Mouse (Mus musculus): ENCODE data around the gene Eva1c. TPM values are rescaled to one million over a fixed set of nuclear protein-coding genes. Genes with fewer than 3 reads are reported as not detected.

Eva1c gene
- polyA plus RNA-seq, 1 experiment from 2014 or later, result 0.82 TPM

GRCm38 (mm10) chr16:90832495-90832894, 6.0 kb downstream of the Eva1c start:
- Histone ChIP-seq H3K4me2 (replicated peaks; ENCODE audit: low read depth, low read length) (no peak overlapping the region), H3K36me3 (ENCODE audit: insufficient read depth, low read length) (no peaks in the 10 kb centered on the region), H3K4me1 (ENCODE audit: insufficient read depth, low read length) (peaks cover 14% of the 10 kb centered on the region; the same call in 1 of the 2 replicates), H3K9ac (replicated peaks; ENCODE audit: low read length) (no peak overlapping the region), H3K9me3 (ENCODE audit: low read length) (no peaks in the 10 kb centered on the region), H3K27ac (ENCODE audit: low read length) (no peak overlapping the region), H3K4me3 (ENCODE audit: low read length) (no peak overlapping the region), H3K27me3 (ENCODE audit: insufficient read depth, low read length) (peaks cover 35% of the 10 kb centered on the region)
- ATAC-seq (ENCODE audit: low FRiP score, low TSS enrichment), result no peak
- 57% methylated on average over 6 of the region's 6 CpGs for WGBS

DNA sequence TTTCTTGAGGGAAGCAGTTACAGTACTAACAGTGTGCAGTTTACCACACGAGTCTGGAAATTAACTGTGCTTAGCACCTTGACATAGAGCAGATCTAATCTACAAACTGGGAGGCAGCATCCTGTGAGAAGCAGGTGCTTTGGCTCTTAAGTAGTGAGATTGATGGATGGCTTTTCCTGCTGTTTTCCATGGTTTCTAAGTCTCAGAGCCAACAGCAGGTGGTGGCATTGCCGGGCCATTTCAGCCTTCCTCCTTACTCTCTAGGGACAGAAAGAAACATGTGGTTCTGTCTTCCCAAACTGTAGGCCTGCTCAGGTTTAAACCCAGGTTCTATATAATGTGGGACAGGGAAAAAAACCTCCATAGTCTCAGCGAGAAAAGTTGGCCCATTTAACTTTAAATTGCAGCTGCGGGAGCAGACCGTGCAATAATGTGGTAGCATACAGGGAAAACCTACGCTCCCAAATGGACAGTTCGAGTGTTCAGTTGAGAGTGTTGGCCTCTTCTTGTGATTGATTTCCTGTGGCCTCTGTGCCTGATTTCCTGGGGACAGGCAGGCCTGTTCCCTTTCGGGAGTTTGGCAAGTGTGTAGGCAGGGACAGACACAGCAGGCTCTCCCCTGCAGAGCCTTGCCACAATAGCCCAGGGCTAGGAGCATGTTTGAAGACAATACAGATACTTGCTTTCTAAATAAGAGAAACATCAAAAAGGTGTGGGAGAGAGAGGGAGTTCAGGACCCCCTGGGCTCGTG, 6.7 kb downstream of the Eva1c start:
- no peak overlapping the region for H3K4me2 ChIP-seq (replicated peaks; ENCODE audit: low read depth, low read length)
- WGBS, result 34% methylated on average over 9 of the region's 9 CpGs
- no peak overlapping the region for H3K9ac ChIP-seq (replicated peaks; ENCODE audit: low read length)

GRCm38 (mm10) chr16:90837431-90837830, 10.9 kb downstream of the Eva1c start:
- Histone ChIP-seq H3K36me3 (ENCODE audit: insufficient read depth, low read length) (no peaks in the 10 kb centered on the region), H3K4me2 (replicated peaks; ENCODE audit: low read depth, low read length) (no peak overlapping the region), H3K9ac (replicated peaks; ENCODE audit: low read length) (no peak overlapping the region), H3K4me3 (ENCODE audit: low read length) (no peak overlapping the region), H3K27ac (ENCODE audit: low read length) (no peak overlapping the region), H3K4me1 (ENCODE audit: insufficient read depth, low read length) (no peaks in the 10 kb centered on the region), H3K9me3 (ENCODE audit: low read length) (no peaks in the 10 kb centered on the region), H3K27me3 (ENCODE audit: insufficient read depth, low read length) (peaks cover 5% of the 10 kb centered on the region; the same call in 1 of the 2 replicates)
- ATAC-seq (ENCODE audit: low FRiP score, low TSS enrichment), result no peak
- 69% methylated on average over 8 of the region's 8 CpGs for WGBS

More for the DNA sequence above, 6.7 kb downstream of the Eva1c start:
- Histone ChIP-seq H3K27me3 (ENCODE audit: insufficient read depth, low read length) (peaks cover 35% of the 10 kb centered on the region), H3K9me3 (ENCODE audit: low read length) (no peaks in the 10 kb centered on the region), H3K4me1 (ENCODE audit: insufficient read depth, low read length) (peaks cover 14% of the 10 kb centered on the region; the same call in 1 of the 2 replicates), H3K4me3 (ENCODE audit: low read length) (no peak overlapping the region), H3K27ac (ENCODE audit: low read length) (no peak overlapping the region), H3K36me3 (ENCODE audit: insufficient read depth, low read length) (no peaks in the 10 kb centered on the region)
- ATAC-seq (ENCODE audit: low FRiP score, low TSS enrichment), result no peak

GRCm38 (mm10) chr16:90842164-90842563, 15.6 kb downstream of the Eva1c start:
- no peak overlapping the region for H3K4me2 ChIP-seq (replicated peaks; ENCODE audit: low read depth, low read length)
- ATAC-seq (ENCODE audit: low FRiP score, low TSS enrichment), result no peak
- no peaks in the 10 kb centered on the region for H3K36me3 ChIP-seq (ENCODE audit: insufficient read depth, low read length)
- WGBS, result 55% methylated on average over 9 of the region's 9 CpGs
- no peaks in the 10 kb centered on the region for H3K9me3 ChIP-seq (ENCODE audit: low read length)
- no peak overlapping the region for H3K9ac ChIP-seq (replicated peaks; ENCODE audit: low read length)
- H3K27me3 ChIP-seq (ENCODE audit: insufficient read depth, low read length), result no peaks in the 10 kb centered on the region
- no peak overlapping the region for H3K27ac ChIP-seq (ENCODE audit: low read length)
- H3K4me3 ChIP-seq (ENCODE audit: low read length), result no peak overlapping the region
- peaks cover 12% of the 10 kb centered on the region; the same call in 1 of the 2 replicates for H3K4me1 ChIP-seq (ENCODE audit: insufficient read depth, low read length)

DNA sequence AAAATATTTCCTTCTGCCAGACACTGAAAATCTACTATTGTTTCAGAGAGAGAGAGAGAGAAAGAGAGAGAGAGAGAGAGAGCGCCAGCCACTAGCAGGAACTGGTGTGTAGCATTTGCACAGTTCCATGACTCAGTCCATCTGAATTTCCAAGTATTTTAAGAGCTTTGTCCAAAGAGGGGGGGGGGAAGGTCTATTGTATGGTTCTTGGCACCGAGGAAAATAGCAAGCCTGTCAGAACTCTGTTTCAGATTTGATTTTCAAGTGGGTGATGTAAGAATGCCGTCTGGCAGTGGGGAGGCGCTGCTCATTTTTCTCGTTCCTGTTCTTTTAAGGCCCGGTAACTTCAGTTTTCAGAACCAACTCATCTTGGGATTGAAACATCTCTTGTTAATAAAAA, 18.5 kb downstream of the Eva1c start:
- no peak overlapping the region for H3K4me2 ChIP-seq (replicated peaks; ENCODE audit: low read depth, low read length)
- 74% methylated on average over 6 of the region's 6 CpGs for WGBS
- H3K9ac ChIP-seq (replicated peaks; ENCODE audit: low read length), result no peak overlapping the region
- H3K4me1 ChIP-seq (ENCODE audit: insufficient read depth, low read length), result peaks cover 12% of the 10 kb centered on the region
- no peak for ATAC-seq (ENCODE audit: low FRiP score, low TSS enrichment)
- no peaks in the 10 kb centered on the region for H3K27me3 ChIP-seq (ENCODE audit: insufficient read depth, low read length)
- no peaks in the 10 kb centered on the region for H3K9me3 ChIP-seq (ENCODE audit: low read length)
- no peak overlapping the region for H3K4me3 ChIP-seq (ENCODE audit: low read length)
- no peaks in the 10 kb centered on the region for H3K36me3 ChIP-seq (ENCODE audit: insufficient read depth, low read length)
- H3K27ac ChIP-seq (ENCODE audit: low read length), result no peak overlapping the region

GRCm38 (mm10) chr16:90845591-90845990, 19.1 kb downstream of the Eva1c start:
- no peaks in the 10 kb centered on the region for H3K9me3 ChIP-seq (ENCODE audit: low read length)
- ATAC-seq (ENCODE audit: low FRiP score, low TSS enrichment), result no peak
- no peaks in the 10 kb centered on the region for H3K27me3 ChIP-seq (ENCODE audit: insufficient read depth, low read length)
- H3K9ac ChIP-seq (replicated peaks; ENCODE audit: low read length), result no peak overlapping the region
- WGBS, result 56% methylated on average over 13 of the region's 13 CpGs
- no peak overlapping the region for H3K4me2 ChIP-seq (replicated peaks; ENCODE audit: low read depth, low read length)
- no peaks in the 10 kb centered on the region for H3K36me3 ChIP-seq (ENCODE audit: insufficient read depth, low read length)
- H3K4me1 ChIP-seq (ENCODE audit: insufficient read depth, low read length), result peaks cover 12% of the 10 kb centered on the region
- no peak overlapping the region for H3K4me3 ChIP-seq (ENCODE audit: low read length)
- no peak overlapping the region for H3K27ac ChIP-seq (ENCODE audit: low read length)

- ATAC-seq (ENCODE audit: low FRiP score, low TSS enrichment), result peak; percentile 13
- H3K4me3 ChIP-seq (ENCODE audit: low read length), result no peak overlapping the region
- no peaks in the 10 kb centered on the region for H3K36me3 ChIP-seq (ENCODE audit: insufficient read depth, low read length)
- H3K4me2 ChIP-seq (replicated peaks; ENCODE audit: low read depth, low read length), result no peak overlapping the region
- H3K9ac ChIP-seq (replicated peaks; ENCODE audit: low read length), result no peak overlapping the region
- 66% methylated on average over 7 of the region's 7 CpGs for WGBS
- H3K27me3 ChIP-seq (ENCODE audit: insufficient read depth, low read length), result no peaks in the 10 kb centered on the region
- no peak overlapping the region for H3K27ac ChIP-seq (ENCODE audit: low read length)
- no peaks in the 10 kb centered on the region for H3K9me3 ChIP-seq (ENCODE audit: low read length)
- peaks cover 8% of the 10 kb centered on the region for H3K4me1 ChIP-seq (ENCODE audit: insufficient read depth, low read length)
These were observed 22.2 kb downstream of the Eva1c start for GRCm38 (mm10) chr16:90848697-90849096.

DNA sequence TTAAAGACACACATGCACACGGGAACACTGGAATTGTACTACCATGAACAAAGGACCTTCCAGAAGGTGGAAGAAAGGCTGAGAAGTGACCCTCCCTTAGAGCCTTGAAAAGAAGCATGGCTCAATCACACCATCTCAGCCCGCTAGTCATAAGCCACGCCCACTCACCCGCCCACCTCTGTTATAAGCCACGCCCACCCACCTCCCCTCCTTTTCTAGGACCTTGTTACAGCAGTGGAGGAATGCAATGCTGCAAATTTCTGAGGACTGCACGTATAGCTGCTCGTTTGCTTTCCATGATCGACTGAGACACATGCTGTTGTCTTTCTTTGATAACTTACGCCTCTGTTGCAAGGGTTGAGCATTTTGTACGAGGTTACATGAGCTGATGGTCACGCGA, 22.7 kb downstream of the Eva1c start:
- 0 out of 2 replicates have a peak, but pooled peaks have one; percentile 16 for ATAC-seq (ENCODE audit: low FRiP score, low TSS enrichment)
- H3K27me3 ChIP-seq (ENCODE audit: insufficient read depth, low read length), result no peaks in the 10 kb centered on the region
- 50% methylated on average over 12 of the region's 12 CpGs for WGBS

DNA sequence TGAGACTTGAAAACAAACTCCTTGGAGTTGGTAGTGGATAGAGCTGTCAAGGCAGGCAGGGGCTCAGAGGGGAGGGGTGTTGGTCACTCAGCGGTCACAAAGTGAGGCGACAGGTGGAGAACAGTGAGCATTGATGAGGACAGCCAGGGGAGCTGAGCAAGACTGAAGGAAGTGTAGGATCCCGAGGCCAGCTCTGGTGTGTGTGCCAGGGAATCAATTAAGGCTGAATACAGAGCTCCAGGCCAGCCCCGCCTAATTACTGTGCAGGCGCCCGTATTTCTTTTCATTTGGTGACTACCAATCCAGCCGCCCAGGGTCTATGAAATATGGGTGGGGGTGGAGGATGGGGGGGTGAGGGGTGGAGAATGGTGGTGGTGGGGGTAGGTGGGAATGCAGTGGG, 24.4 kb downstream of the Eva1c start:
- 55% methylated on average over 7 of the region's 7 CpGs for WGBS
- H3K36me3 ChIP-seq (ENCODE audit: insufficient read depth, low read length), result no peaks in the 10 kb centered on the region

More for the DNA sequence above, 22.7 kb downstream of the Eva1c start:
- H3K9me3 ChIP-seq (ENCODE audit: low read length), result no peaks in the 10 kb centered on the region
- no peak overlapping the region for H3K4me2 ChIP-seq (replicated peaks; ENCODE audit: low read depth, low read length)
- H3K27ac ChIP-seq (ENCODE audit: low read length), result no peak overlapping the region
- H3K4me1 ChIP-seq (ENCODE audit: insufficient read depth, low read length), result peaks cover 8% of the 10 kb centered on the region
- H3K4me3 ChIP-seq (ENCODE audit: low read length), result no peak overlapping the region
- H3K36me3 ChIP-seq (ENCODE audit: insufficient read depth, low read length), result no peaks in the 10 kb centered on the region
- H3K9ac ChIP-seq (replicated peaks; ENCODE audit: low read length), result no peak overlapping the region

GRCm38 (mm10) chr16:90851621-90852334, 25.3 kb downstream of the Eva1c start:
- Histone ChIP-seq H3K36me3 (ENCODE audit: insufficient read depth, low read length) (no peaks in the 10 kb centered on the region), H3K4me3 (ENCODE audit: low read length) (no peak overlapping the region), H3K27me3 (ENCODE audit: insufficient read depth, low read length) (no peaks in the 10 kb centered on the region), H3K9me3 (ENCODE audit: low read length) (no peaks in the 10 kb centered on the region), H3K4me1 (ENCODE audit: insufficient read depth, low read length) (peaks cover 4% of the 10 kb centered on the region; the same call in 1 of the 2 replicates), H3K27ac (ENCODE audit: low read length) (no peak overlapping the region), H3K9ac (replicated peaks; ENCODE audit: low read length) (no peak overlapping the region), H3K4me2 (replicated peaks; ENCODE audit: low read depth, low read length) (no peak overlapping the region)
- 64% methylated on average over 11 of the region's 11 CpGs for WGBS
- no peak for ATAC-seq (ENCODE audit: low FRiP score, low TSS enrichment)

More for the DNA sequence above, 24.4 kb downstream of the Eva1c start:
- no peaks in the 10 kb centered on the region for H3K9me3 ChIP-seq (ENCODE audit: low read length)
- H3K9ac ChIP-seq (replicated peaks; ENCODE audit: low read length), result no peak overlapping the region
- no peak for ATAC-seq (ENCODE audit: low FRiP score, low TSS enrichment)
- H3K4me2 ChIP-seq (replicated peaks; ENCODE audit: low read depth, low read length), result no peak overlapping the region
- H3K4me3 ChIP-seq (ENCODE audit: low read length), result no peak overlapping the region
- H3K27me3 ChIP-seq (ENCODE audit: insufficient read depth, low read length), result no peaks in the 10 kb centered on the region
- H3K4me1 ChIP-seq (ENCODE audit: insufficient read depth, low read length), result peaks cover 7% of the 10 kb centered on the region
- H3K27ac ChIP-seq (ENCODE audit: low read length), result no peak overlapping the region

All from kidney, embryonic 16.5 days (tissue).